8 mouse cellular contexts compared by ENCODE assay signal in genomic region chr12:71309581-71310067, GRCm38 (mm10). TPM values are rescaled to one million over a fixed set of nuclear protein-coding genes. Genes with fewer than 3 reads are reported as not detected.
A peak's percentile ranks its signal among the peaks of the same experiment; 100 is the strongest.
DNase-seq lines count a peak whose midpoint lies in the region; ATAC-seq and TF ChIP-seq lines count a peak whose summit lies in the region.

TSS of gene Dact1 (plus strand) at chr12:71309884.

- peak; percentile 49 for DNase-seq in MN1 (ENCODE audit: low spot score)
- DNase-seq in cerebellum, adult 18-20 months: peak; percentile 85 to 86
- peak; percentile 84 for DNase-seq in forelimb bud, embryonic 11.5 days (ENCODE audit: low read depth, low spot score)
- peak; percentile 80 for DNase-seq in heart, postnatal 4 days
- DNase-seq in layer of hippocampus, adult 9-11 months: peak; percentile 46
- DNase-seq in lung, postnatal 0 days (ENCODE audit: low spot score): peak; percentile 69
- DNase-seq in retina, embryonic 14.5 days (ENCODE audit: low spot score): peak; percentile 78
- DNase-seq in urinary bladder, postnatal 14 days (ENCODE audit: low spot score): peak; percentile 68

- no peak for TF ChIP-seq CTCF in lung, postnatal 0 days (IDR thresholded peaks at IDR 0.05)

- 2% methylated on average over 49 of the region's 76 CpGs for WGBS in lung, postnatal 0 days

- no peaks in the 10 kb centered on the region for H3K4me1 ChIP-seq in lung, postnatal 0 days (ENCODE audit: insufficient read depth, low read depth, low read length)

- H3K4me2 ChIP-seq in lung, postnatal 0 days (replicated peaks; ENCODE audit: low read depth, low read length): peak within 1 kb of the TSS; percentile 99

- H3K9ac ChIP-seq in lung, postnatal 0 days (replicated peaks; ENCODE audit: low read depth): peak within 1 kb of the TSS; percentile 50

- ATAC-seq in lung, postnatal 0 days: peak; percentile 92

- H3K27ac ChIP-seq in lung, postnatal 0 days (ENCODE audit: low read length): peak within 1 kb of the TSS; percentile 54; the same call in 1 of the 2 replicates

- no peaks in the 10 kb centered on the region for H3K27me3 ChIP-seq in lung, postnatal 0 days (replicated peaks; ENCODE audit: insufficient read depth, low read length)

- no peaks in the 10 kb centered on the region for H3K9me3 ChIP-seq in lung, postnatal 0 days (ENCODE audit: low read length)

- no peaks in the 10 kb centered on the region for H3K36me3 ChIP-seq in lung, postnatal 0 days (ENCODE audit: insufficient read depth, low read length)

- peak within 1 kb of the TSS; percentile 75 for H3K4me3 ChIP-seq in lung, postnatal 0 days (ENCODE audit: low read depth, low read length)

- TF ChIP-seq EP300 in lung, postnatal 0 days (IDR thresholded peaks at IDR 0.05): no peak

RNA-seq across cellular contexts. Expression of gene Dact1, which starts in this region (rescaled TPM):
- 10 to 100 TPM; 19.0 to 23.1 TPM for total RNA-seq in heart, postnatal 4 days (2021)
- 4.0 and 5.5 TPM in 2 replicates for polyA plus RNA-seq in lung, postnatal 0 days (2015; fragmentation: Nextera tagmentation; extraction: Ambion mirVana)

Comparison
In these comparisons a context has a peak if more than half of its experiments do, and no peak if none do; other contexts are left out.
1. Peak in every context shown above with its lines: DNase-seq, ATAC-seq, H3K4me3 ChIP-seq and H3K27ac ChIP-seq.